Mouse (Mus musculus): Measurements from ENCODE around the gene Lmo7.

Gene Lmo7

DNA sequence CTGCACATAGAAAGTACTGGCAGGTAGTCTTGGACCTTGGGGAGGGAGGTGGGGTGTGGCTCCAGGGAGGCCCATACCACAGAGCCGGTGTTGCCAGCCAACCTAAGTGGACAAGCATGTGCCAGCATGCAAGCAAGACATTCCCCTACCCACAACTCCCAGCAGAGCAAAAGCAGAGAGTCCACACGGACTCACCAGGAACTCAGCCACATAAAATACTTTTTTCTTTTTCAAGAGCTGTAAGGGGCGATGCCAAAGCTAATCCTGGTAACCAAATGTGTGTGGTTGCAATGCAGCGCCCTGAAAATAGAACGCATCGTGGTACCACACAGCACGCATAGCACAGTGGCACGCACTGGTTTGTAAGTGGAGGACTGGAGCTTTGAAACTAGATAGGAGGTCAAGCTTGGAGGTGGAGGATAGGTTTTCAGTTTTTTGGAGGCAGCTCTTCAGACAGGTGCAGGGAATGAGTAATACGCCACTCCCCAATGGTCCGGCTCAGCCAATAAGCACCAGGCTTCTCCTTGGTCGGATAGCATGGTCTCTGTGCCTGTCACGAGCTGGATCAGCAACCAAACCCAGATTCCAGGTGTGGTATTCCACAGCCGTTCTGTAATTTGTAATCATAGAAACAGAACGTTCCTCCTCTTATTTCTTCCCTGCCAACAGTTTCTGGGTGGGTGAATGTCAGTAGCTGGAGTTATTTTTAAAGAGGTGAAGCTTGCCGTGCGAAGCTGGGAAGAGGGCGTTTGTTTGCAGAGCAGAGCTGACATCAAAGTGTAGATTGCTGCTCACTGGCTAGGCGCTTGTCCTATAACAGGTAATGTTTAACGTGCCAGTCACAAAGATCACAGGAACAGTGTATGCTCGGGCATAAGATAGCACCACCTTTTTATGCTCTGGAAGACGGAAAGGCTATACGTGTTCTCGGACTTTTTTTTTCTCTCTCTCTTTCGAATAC is 110.3 kb downstream of the Lmo7 start:
- DNase-seq, result peak; percentile 53

DNA sequence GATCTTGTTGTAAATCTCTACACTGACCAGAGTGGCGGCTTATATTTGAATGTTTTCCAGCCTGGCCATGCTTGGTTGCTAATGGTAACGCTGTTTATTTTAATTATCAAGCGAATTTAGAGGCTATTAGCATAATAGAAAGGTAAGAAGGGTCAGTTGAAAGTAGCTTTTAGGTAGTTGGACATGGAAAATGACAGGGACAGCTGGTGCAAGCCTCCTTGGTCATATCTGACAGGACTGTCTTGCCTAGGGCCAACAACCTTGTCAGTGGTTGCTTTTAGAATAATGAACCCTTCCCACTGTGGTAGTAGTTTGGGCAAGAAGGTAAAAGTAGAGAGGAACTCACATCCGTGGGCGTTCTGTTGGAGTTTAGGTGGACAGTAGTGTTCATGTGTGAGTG is 111.5 kb downstream of the Lmo7 start:
- DNase-seq, result no peak

- peak; percentile 13 for DNase-seq
These were observed 112.8 kb downstream of the Lmo7 start for GRCm38 (mm10) chr14:101842521-101842920.

- DNase-seq, result no peak
These were observed 113.7 kb downstream of the Lmo7 start for GRCm38 (mm10) chr14:101843443-101843842.

- DNase-seq, result no peak
These were observed 114.7 kb downstream of the Lmo7 start for GRCm38 (mm10) chr14:101844467-101844866.

DNA sequence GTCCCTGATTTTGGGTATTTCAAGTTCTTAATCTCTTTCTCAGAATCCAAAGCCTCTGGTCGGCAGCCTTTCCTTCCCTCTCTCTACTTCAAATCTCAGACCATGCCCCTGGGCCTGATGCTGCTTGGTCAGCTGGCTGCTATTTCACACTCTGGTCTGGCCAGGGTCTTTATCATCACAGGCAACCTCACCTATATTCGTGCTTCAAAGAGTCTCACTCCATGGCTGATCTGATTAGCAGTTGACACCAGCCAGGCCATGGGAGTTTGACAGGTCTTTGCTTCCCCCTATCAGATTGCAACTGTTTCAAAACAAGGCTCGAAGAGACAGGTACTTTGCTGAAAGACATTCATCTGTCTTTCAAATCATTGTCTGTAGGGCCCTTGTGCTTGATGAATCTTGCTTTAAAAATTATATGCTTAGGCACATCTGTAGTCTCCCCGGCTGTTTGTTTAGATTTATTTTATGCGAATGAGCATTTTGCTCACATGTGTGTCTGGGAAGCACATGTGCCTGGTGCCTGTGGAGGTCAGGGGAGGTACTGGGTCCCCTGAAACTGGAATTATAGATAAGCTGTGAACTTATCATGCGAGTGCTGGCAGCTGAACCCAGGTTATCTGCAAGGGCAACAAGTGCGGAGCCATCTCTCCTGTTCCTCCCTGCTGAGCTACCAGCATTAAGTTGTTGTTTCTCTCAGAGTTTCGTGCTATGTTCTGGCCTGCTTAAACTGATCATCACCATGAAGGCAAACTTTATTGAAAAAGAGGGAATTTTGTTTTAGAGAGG is 116.5 kb downstream of the Lmo7 start:
- no peak for DNase-seq

GRCm38 (mm10) chr14:101847520-101847919 is 117.8 kb downstream of the Lmo7 start:
- DNase-seq, result no peak

- no peak for DNase-seq
These were observed 122.9 kb downstream of the Lmo7 start for GRCm38 (mm10) chr14:101852584-101853195.

DNA sequence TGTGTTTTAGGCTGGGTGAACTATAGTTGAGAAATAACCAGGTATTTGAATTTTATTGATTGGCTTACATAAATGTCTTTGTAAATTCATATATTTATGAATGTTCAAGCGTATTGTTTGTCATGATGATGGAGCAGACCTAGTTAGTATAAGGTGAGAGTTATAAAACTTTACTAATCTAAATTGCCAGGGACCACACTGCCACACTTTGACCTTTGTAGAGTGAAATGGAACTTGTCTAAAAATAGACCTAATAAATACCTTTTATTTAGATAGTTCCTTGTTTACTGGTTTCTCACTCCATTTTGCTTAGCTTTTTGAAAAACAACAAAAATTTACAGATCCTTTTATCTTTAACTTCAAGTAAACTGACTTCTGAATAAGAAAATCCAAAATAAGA is 123.5 kb downstream of the Lmo7 start:
- no peak for DNase-seq

GRCm38 (mm10) chr14:101853722-101854121 is 124.0 kb downstream of the Lmo7 start:
- no peak for DNase-seq

GRCm38 (mm10) chr14:101854226-101854625 is 124.5 kb downstream of the Lmo7 start:
- DNase-seq, result no peak

DNA sequence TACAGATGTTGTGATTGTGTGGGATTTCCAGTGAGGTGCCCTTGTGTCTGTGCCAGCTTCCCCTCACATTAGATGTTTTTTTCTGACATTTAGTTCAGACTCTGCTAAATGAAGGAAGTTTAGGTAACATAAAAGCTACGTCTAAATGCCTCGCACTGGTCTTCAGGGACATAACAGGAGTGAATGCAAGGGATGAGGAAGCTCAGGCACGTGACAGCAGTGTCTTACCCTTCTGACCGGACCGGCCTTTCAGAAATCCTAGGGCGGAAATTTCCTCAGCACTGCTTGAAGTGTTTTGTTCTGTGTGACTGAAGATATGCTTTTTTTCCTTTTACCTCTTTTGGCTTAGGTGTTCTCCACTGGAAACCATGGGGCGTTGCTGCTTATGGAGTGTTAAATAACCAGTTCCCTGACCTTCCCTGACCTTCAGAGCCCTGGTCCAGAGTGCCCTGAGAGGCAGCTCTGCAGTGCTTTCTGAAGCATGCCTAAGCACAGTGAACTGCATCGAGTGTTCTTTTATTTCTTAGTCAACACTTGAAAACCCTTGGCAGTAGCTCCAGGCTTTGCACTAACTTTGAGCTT is 129.6 kb downstream of the Lmo7 start:
- peak; percentile 51 for DNase-seq

GRCm38 (mm10) chr14:101862088-101862487 is 132.3 kb downstream of the Lmo7 start:
- no peak for DNase-seq

- DNase-seq, result no peak
These were observed 137.4 kb downstream of the Lmo7 start for GRCm38 (mm10) chr14:101867071-101867733.

GRCm38 (mm10) chr14:101869145-101869544 is 139.4 kb downstream of the Lmo7 start:
- DNase-seq, result peak; percentile 59

- DNase-seq, result no peak
These were observed 139.9 kb downstream of the Lmo7 start for GRCm38 (mm10) chr14:101869661-101870060.

DNA sequence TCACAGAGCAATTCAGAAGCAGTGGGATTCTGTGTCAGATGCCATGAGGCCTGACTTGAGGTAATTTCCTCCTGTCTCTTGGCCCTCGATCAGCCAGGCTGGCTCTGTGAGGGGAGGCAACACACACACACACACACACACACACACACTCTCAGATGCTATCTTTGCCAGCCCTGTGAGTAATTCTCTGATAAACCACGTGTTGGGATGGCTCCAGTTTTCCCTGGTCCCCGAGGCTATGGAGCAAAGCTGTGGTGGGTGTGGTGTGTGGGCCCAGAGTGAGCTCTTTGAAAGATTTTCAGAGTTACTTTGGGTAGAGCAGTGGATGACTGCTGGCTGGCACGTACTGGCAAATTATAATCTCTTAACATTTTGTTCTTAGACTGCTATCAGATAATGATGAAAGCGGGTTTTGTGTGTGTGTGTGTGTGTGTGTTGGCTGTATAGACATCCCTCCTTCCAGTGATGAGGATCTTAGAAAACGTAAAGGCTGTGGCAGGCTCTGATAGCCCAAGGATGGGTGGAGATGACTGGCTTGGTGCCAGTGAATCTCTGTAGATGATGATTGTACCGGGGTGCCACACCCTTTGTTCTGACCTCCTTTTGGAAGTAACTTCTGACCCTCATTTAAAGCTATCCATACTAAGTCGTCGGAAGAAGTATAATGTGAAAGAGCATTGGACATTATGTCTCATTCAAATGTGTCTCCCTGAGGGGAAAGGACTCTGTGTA is 140.6 kb downstream of the Lmo7 start:
- DNase-seq, result peak; percentile 44

- no peak for DNase-seq
These were observed 143.1 kb downstream of the Lmo7 start for GRCm38 (mm10) chr14:101872846-101873245.

GRCm38 (mm10) chr14:101878346-101879049 is 148.7 kb downstream of the Lmo7 start:
- no peak for DNase-seq

GRCm38 (mm10) chr14:101879050-101879694 is 149.4 kb downstream of the Lmo7 start:
- DNase-seq, result no peak
